Mouse (Mus musculus): ENCODE results near the gene Rarb.

Rarb gene

GRCm38 (mm10) chr14:16525137-16525924, 293.6 kb downstream of the Rarb start:
- no peak for DNase-seq

- no peak for DNase-seq
These were observed 296.1 kb downstream of the Rarb start for GRCm38 (mm10) chr14:16522852-16523251.

DNA sequence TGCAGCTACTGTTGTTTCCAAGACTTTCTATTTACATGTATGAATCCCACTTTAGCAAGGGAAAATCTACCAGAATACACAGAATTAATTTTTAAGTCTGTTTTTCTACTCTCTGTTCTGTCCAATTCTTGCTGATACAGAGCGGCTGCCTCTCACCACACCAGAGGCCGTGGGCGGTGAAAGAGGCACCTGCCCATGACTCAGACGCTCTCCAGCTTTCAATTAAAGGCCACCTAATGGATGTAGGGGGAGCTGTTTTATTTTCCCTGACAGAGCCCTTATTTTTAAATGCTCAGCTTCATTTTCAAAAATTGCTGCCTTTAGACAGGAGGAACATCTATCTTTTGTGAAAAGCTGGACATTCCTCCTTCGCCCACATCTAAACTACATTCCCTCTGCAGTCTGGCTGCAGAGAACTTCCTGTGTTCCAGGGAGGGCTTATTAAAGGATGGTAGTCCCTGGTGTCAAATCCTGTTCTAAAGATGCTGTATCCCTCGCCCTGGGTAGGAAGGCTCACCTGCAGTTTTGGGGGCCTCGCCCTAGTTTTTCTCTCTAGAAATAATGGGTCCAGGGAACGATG, 299.3 kb downstream of the Rarb start:
- DNase-seq: no peak

DNA sequence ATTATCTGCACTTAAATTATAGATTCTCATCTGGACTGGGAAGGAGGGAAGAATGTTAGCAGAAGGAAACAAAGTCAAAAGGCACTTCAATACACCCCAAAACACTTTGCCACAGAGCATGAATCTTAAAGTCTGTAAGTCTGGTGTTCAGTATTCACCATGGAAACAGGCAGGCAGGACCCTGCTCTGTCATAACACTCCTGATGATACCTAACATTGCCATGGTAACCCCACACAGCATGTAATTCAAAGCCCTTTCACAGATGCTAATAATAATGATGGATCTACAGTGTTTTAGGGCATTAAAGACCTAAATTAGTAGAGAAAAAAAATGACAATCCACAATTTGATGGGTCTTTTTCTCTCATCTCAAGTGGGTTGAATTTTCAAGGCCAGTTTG, 301.0 kb downstream of the Rarb start:
- DNase-seq: no peak

DNA sequence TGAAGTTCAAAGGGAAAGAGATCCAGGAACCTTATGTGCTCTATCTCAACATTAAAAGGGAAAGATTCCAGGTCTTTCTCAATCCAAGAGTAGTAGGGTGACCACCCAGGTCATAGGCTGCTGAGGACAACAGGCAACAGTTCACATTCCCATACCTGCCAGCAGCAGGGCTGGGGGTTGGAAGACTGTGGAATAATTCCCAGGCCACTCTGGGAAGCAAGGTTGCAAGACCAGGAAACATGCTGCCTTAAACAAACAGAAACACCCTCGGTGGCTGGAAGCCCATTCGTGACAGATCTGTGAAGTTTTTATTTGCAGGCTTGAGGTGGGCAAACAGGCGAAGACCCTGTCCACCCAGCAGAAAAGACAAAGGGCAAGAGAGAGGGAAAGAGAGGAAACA, 303.2 kb downstream of the Rarb start:
- DNase-seq: no peak

DNA sequence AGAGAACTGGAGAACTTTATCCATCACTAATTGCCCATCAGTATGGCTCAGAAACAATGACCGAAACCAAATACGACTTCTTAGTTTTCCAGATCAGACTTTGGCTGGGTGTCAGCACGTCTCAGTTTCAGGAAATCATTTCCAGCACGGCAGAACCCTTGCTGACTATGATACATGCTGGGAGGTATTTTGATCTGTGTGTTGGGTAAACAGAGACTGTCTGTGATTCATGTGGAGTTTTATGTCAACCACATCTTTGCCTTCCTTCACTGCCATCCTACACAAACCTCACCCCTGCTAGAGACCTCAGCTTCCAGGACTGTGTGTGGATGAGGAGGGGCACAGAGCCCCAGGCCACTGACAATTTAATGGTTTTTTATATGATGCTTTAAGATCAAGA, 308.4 kb downstream of the Rarb start:
- DNase-seq: no peak

DNA sequence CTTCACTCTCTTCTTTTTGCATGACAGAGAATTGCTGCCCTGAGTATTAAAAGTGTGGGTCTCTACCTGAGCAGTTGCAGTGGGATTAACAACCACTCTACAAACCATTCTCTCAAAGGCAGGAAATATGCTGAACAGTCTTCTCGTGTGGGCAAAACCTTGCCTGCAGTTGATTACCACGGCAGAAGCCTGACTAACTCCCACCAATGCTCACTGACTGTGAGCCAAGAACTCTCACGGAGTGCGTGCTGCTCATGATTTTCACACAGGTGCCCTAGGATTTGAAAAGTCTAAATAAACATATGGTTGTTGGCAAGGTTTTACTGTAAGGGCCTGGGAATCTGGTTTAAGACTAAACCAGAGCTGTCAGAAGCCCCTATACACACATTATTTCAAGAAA, 309.1 kb downstream of the Rarb start:
- DNase-seq: no peak

DNA sequence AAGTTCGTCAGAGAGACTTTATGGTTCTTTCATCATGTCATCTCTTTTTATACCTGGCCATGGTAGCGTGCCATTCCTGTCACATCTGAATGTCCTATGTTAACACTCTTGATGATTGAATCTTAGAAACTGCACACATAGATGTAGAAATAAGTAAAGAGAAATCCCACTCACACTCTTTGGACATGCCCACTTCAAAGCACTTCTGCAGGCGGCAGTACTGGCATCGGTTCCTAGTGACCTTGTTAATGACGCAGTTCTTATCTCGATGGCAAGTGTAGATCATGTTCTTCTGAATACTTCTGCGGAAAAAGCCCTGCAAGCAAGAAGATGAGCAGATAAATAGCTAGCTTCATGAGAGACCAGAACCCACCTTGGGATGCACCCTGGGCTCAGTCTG, 310.2 kb downstream of the Rarb start:
- DNase-seq: no peak

GRCm38 (mm10) chr14:16497226-16497661, 321.7 kb downstream of the Rarb start:
- no peak for DNase-seq

DNA sequence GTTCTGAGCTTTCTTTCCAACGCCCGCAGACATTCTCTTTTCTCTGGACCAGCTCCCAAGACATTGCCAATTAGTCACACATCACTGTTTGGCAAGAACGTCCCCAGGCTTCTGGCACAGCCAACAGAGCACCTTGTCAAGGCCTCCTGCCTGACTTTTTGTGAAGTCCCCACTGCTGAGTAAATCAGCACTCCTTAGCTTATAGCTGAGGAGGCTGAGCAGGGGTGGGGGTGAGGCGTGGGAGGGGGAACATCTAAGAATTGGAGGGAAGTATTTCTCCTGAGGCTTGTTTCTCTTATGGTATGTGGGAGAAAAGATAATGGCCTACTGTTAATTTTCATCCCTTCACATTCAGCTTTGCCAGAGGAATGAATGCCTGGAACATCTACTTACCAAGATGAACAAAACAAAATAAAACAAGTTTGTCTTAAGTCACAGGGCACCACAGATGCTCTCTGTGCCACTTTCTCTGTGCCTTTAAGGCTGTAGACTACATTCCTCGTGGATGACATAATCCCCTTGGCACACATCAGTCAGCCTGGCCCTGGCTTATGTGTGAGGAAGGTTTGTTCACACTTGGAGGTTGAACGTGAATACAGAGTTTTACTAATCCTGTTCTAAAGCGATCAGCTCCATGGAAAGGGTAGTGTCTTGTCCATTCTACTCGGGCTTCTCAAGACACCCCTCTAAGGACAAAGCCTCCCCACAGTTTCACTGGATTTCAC, 335.1 kb downstream of the Rarb start:
- peak; percentile 20 for DNase-seq

- peak; percentile 21 for DNase-seq
These were observed 338.3 kb downstream of the Rarb start for GRCm38 (mm10) chr14:16480621-16481020.

GRCm38 (mm10) chr14:16479521-16479920, 339.4 kb downstream of the Rarb start:
- DNase-seq: no peak

- DNase-seq: no peak
These were observed 340.2 kb downstream of the Rarb start for GRCm38 (mm10) chr14:16478606-16479323.

GRCm38 (mm10) chr14:16448269-16448987, 370.5 kb downstream of the Rarb start:
- no peak for DNase-seq

DNA sequence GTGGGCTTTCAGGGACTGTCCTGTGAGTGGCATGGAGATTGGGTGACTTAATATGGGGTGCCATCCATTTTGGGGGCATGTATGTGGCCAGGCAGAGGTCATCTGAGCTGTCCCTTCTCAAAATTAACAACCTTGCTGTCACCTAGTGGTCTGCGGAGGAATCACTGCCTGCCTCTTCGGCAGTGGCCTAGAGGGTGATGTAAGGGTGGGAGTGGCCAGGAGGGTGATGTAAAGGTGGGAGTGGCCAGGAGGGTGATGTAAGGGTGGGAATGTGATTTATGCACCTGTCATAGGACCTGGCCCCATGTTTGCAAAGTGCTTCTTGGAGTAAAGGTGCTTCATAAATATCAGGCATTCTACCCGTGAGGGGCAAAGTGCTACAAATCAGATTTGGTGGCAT, 371.4 kb downstream of the Rarb start:
- DNase-seq: no peak

DNA sequence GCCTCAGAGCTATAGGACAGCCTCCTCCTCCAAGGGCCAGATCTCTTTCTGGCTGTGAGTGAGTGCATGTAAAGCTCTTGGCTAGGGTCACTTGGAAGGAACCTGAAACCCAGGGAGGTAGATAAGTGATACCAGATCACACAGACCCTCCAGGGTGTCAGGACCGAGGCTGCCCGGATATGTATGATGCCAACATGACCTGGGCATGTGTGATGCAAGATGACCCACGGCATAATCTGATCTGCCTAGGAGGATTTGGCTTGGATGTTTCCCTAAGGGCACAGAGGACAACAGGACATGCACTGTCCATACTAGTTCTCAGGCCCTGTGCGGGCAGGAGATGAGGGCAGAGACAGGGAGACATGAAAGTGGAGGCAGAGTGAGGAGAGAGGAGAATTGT, 374.1 kb downstream of the Rarb start:
- DNase-seq: no peak

- no peak for DNase-seq
These were observed 379.4 kb downstream of the Rarb start for GRCm38 (mm10) chr14:16439385-16440126.

DNA sequence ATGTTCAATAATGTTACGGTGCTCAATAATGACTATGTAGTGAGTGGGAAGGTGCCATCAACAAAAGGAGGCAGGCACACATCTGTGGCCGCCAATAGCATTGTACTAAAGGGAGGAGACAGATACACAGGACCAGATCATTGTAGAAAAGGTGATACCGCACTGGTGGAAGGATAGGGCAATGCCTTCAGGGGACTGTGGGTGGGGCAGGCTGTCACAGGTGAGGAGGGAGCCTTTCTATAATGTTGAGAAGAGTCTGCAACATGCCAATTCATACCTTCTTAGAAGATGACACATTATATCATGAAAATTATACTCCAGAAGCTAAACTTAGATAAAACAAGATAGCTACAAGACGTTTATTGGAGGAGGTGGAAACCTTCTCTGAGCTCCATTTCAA, 381.6 kb downstream of the Rarb start:
- no peak for DNase-seq

DNA sequence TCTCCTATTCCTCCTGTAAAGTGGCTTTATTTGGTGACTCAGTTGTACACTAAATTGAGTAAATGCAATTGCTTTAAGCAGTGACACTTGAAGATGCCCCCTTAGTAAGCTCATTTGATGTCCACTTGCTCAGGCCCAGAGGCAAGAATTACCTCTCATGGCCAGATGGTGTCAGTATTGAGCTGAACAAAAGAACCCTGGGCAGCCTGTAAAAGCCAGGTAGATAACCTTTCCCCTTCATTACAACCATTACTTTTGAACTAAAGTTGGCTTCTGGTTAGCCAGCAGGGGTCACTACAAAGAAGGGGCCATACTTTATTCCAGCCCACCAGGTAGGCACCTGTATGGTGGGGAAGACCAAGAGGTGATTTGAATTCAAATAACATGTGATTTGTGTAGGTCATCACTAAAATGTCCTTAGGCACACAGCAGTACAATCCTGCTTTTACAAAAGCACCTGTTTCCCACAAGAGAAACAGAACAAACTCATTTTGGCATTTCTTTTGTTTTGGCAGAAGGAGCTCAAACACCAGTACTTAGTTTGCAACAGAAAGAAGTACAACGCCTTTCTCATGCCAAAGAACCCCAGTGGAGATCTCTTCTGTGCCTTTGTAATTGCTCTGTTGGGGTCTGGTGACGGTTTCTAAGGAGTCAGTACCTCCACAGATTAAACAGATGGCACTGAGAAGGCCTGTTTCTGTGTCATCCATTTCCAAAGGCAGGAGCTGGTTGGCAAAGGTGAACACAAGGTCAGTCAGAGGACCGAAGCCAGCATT, 384.4 kb downstream of the Rarb start:
- DNase-seq: peak; percentile 70

DNA sequence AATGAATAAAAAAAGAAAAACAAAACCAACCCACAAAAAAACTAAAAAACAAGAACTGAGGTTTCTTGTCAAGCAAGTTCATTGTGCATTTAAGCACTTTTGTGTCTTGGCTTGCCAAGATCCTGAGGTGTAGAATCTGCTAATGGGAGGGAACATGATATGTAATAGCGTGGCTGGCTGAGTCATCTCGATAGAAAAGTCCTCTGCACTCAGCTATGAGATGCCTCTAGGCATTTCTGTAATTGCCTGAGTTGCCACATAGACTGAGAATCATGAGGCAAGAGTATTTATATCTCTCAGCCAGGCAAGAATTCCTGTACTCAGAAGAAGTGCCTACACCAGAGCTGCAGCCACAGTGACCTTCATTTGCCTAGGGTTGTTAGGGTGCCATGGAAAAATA, 385.8 kb downstream of the Rarb start:
- no peak for DNase-seq

DNA sequence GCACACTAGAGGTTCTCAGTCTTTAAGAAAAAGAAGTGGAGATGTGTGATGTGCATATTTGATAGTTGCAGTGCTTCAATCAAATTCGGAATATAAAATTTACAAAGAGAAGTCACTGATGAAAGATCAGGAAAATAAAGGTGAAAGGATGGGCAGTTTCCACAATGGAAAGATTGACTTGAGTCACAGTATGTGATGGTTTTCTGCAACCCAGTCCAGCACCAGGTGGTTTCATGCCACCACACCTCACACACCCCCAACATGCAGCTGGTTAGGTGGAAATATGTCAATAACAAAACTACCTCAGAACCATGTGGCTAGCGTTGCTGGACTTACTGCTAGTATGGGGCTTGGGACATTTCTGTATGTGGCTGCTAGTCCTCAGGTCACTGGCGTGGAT, 386.4 kb downstream of the Rarb start:
- no peak for DNase-seq
